14 mouse cellular contexts compared by ENCODE assay signal in genomic region chr11:88351722-88352473, GRCm38 (mm10). TPM values are rescaled to one million over a fixed set of nuclear protein-coding genes. Genes with fewer than 3 reads are reported as not detected.
DNase-seq lines count a peak whose midpoint lies in the region; ATAC-seq and TF ChIP-seq lines count a peak whose summit lies in the region.
"Had no signal": no experiment of that assay in that cellular context is flagged by ENCODE, and none has a peak within 500 bp of the region (broad histone marks: within the 10 kb centered on the region; RNA-seq: fewer than 3 reads in every experiment).

No protein-coding gene starts in this region.

- no peak overlapping the region for H3K4me2 ChIP-seq in forebrain, embryonic 16.5 days (ENCODE audit: low read length)
- no peak overlapping the region for H3K4me2 ChIP-seq in forebrain, embryonic 11.5 days (ENCODE audit: low read depth, low read length, severe bottlenecking)
- no peak overlapping the region for H3K4me2 ChIP-seq in lung, postnatal 0 days (replicated peaks; ENCODE audit: low read depth, low read length)
- H3K4me2 ChIP-seq in midbrain, embryonic 13.5 days (replicated peaks) = no peak overlapping the region
- H3K4me2 ChIP-seq: lung, embryonic 15.5 days had no signal

- no peaks in the 10 kb centered on the region for H3K9me3 ChIP-seq in forebrain, embryonic 16.5 days (ENCODE audit: control insufficient read depth, low read length)
- no peaks in the 10 kb centered on the region for H3K9me3 ChIP-seq in forebrain, embryonic 11.5 days (ENCODE audit: control insufficient read depth, low read length)
- no peaks in the 10 kb centered on the region for H3K9me3 ChIP-seq in lung, postnatal 0 days (ENCODE audit: low read length)
- H3K9me3 ChIP-seq in midbrain, embryonic 13.5 days = no peaks in the 10 kb centered on the region
- H3K9me3 ChIP-seq: lung, embryonic 15.5 days had no signal

- peaks cover 43% of the 10 kb centered on the region for H3K4me1 ChIP-seq in forebrain, embryonic 16.5 days (replicated peaks; ENCODE audit: control insufficient read depth, insufficient read depth, low read length)
- peaks cover 20% of the 10 kb centered on the region for H3K4me1 ChIP-seq in forebrain, embryonic 11.5 days (replicated peaks; ENCODE audit: control insufficient read depth, insufficient read depth, low read length)
- H3K4me1 ChIP-seq in lung, postnatal 0 days (ENCODE audit: insufficient read depth, low read depth, low read length) = peaks cover 7% of the 10 kb centered on the region; the same call in 1 of the 2 replicates
- H3K4me1 ChIP-seq in midbrain, embryonic 13.5 days (replicated peaks) = peaks cover 87% of the 10 kb centered on the region

- H3K27ac ChIP-seq in forebrain, embryonic 16.5 days (ENCODE audit: low read length) = no peak overlapping the region
- no peak overlapping the region for H3K27ac ChIP-seq in forebrain, embryonic 11.5 days (ENCODE audit: low read depth, low read length)
- H3K27ac ChIP-seq in lung, postnatal 0 days (ENCODE audit: low read length) = no peak overlapping the region
- peak overlapping the region; percentile 22 for H3K27ac ChIP-seq in midbrain, embryonic 13.5 days
- H3K27ac ChIP-seq: left cerebral cortex, adult 2 months; lung, embryonic 15.5 days had no signal

- 0 out of 2 replicates have a peak, but pooled peaks have one; percentile 34 for ATAC-seq in forebrain, embryonic 16.5 days
- no peak for ATAC-seq in forebrain, embryonic 11.5 days (replicated peaks; ENCODE audit: low FRiP score)
- ATAC-seq in lung, postnatal 0 days = peak; percentile 20; the same call in 1 of the 2 replicates
- ATAC-seq in midbrain, embryonic 13.5 days = no peak
- ATAC-seq in inflammation-experienced regulatory T-cells, adult 6 months = no peak
- ATAC-seq: Patski had no signal

- WGBS in forebrain, embryonic 16.5 days = 75% methylated on average over 3 of the region's 3 CpGs
- 84% methylated on average over 3 of the region's 3 CpGs for whole genome bisulfite sequencing in forebrain, embryonic 11.5 days
- WGBS in lung, postnatal 0 days = 50% methylated on average over 3 of the region's 3 CpGs
- WGBS in midbrain, embryonic 13.5 days = 70% methylated on average over 3 of the region's 3 CpGs

- no peaks in the 10 kb centered on the region for H3K27me3 ChIP-seq in forebrain, embryonic 16.5 days (replicated peaks; ENCODE audit: control insufficient read depth, insufficient read depth, low read length)
- H3K27me3 ChIP-seq in forebrain, embryonic 11.5 days (ENCODE audit: control insufficient read depth, insufficient read depth, low read length) = peaks cover 3% of the 10 kb centered on the region; the same call in 1 of the 2 replicates
- no peaks in the 10 kb centered on the region for H3K27me3 ChIP-seq in lung, postnatal 0 days (replicated peaks; ENCODE audit: insufficient read depth, low read length)
- no peaks in the 10 kb centered on the region for H3K27me3 ChIP-seq in midbrain, embryonic 13.5 days
- H3K27me3 ChIP-seq: lung, embryonic 15.5 days; Patski had no signal

- H3K4me3 ChIP-seq in forebrain, embryonic 16.5 days (replicated peaks; ENCODE audit: low read length) = no peak overlapping the region
- H3K4me3 ChIP-seq in forebrain, embryonic 11.5 days (ENCODE audit: low read depth, low read length) = no peak overlapping the region
- H3K4me3 ChIP-seq in lung, postnatal 0 days (ENCODE audit: low read depth, low read length) = no peak overlapping the region
- no peak overlapping the region for H3K4me3 ChIP-seq in midbrain, embryonic 13.5 days (replicated peaks)
- H3K4me3 ChIP-seq: left cerebral cortex, adult 2 months; lung, embryonic 15.5 days had no signal

- no peak for TF ChIP-seq CTCF in lung, postnatal 0 days (IDR thresholded peaks at IDR 0.05)

- no peak for DNase-seq in forebrain, embryonic 11.5 days (ENCODE audit: low spot score)
- DNase-seq in lung, postnatal 0 days (ENCODE audit: low spot score) = no peak
- no peak for DNase-seq in lung, adult 18-20 months
- peak; percentile 42 to 44 for DNase-seq in cerebellum, postnatal 36 days
- DNase-seq in frontal cortex, postnatal 14 days (ENCODE audit: low spot score in 2 of 2) = no peak
- DNase-seq: gastrocnemius, postnatal 14 days had no signal

- no peak for TF ChIP-seq EP300 in lung, postnatal 0 days (IDR thresholded peaks at IDR 0.05)

- no peaks in the 10 kb centered on the region for H3K36me3 ChIP-seq in forebrain, embryonic 16.5 days (ENCODE audit: control insufficient read depth, insufficient read depth)
- no peaks in the 10 kb centered on the region; the same call in 1 of the 2 replicates for H3K36me3 ChIP-seq in forebrain, embryonic 11.5 days (ENCODE audit: control insufficient read depth, insufficient read depth, low read length)
- peaks cover 6% of the 10 kb centered on the region; the same call in 1 of the 2 replicates for H3K36me3 ChIP-seq in lung, postnatal 0 days (ENCODE audit: insufficient read depth, low read length)
- H3K36me3 ChIP-seq in midbrain, embryonic 13.5 days = peaks cover 29% of the 10 kb centered on the region

- H3K9ac ChIP-seq in forebrain, embryonic 16.5 days (replicated peaks; ENCODE audit: low read depth, low read length) = no peak overlapping the region
- H3K9ac ChIP-seq in forebrain, embryonic 11.5 days (ENCODE audit: low read length) = no peak overlapping the region
- no peak overlapping the region for H3K9ac ChIP-seq in lung, postnatal 0 days (replicated peaks; ENCODE audit: low read depth)
- H3K9ac ChIP-seq in midbrain, embryonic 13.5 days (replicated peaks) = no peak overlapping the region
- H3K9ac ChIP-seq: lung, embryonic 15.5 days had no signal

RNA-seq across cellular contexts. Expression of gene Ccdc182, which starts 58.0 kb away (rescaled TPM):
- polyA plus RNA-seq in forebrain, embryonic 16.5 days (2015; fragmentation: Nextera tagmentation; extraction: Ambion mirVana) = not detected in 2 replicates
- 0.23 and 0.94 TPM in 2 replicates for polyA plus RNA-seq in forebrain, embryonic 11.5 days (2014; fragmentation: Nextera tagmentation; extraction: Ambion mirVana)
- not detected in 2 replicates for polyA plus RNA-seq in lung, postnatal 0 days (2015; fragmentation: Nextera tagmentation; extraction: Ambion mirVana)
- polyA plus RNA-seq in midbrain, embryonic 13.5 days (2015; fragmentation: Nextera tagmentation; extraction: Ambion mirVana) = 0.82 and 1.6 TPM in 2 replicates
- not detected for polyA plus RNA-seq in inflammation-experienced regulatory T-cells, adult 6 months (2017; shearing (Covaris generic))
- polyA plus RNA-seq: C2C12; Patski; thymus, postnatal 0 days had no signal

Comparison
In these comparisons a context has a peak if more than half of its experiments do, and no peak if none do; other contexts are left out.
1. ATAC-seq: peak in forebrain, embryonic 16.5 days (single experiment) and lung, postnatal 0 days (single experiment); none in forebrain, embryonic 11.5 days (single experiment), midbrain, embryonic 13.5 days (single experiment) and inflammation-experienced regulatory T-cells, adult 6 months (single experiment).
2. DNase-seq: peak in cerebellum, postnatal 36 days (2 of 2); none in forebrain, embryonic 11.5 days (single experiment), lung, postnatal 0 days (single experiment), lung, adult 18-20 months (0 of 2) and frontal cortex, postnatal 14 days (0 of 2).